Mouse (Mus musculus) urinary bladder, adult 18-20 months (tissue): Measurements from ENCODE around the gene Aarsd1.
"Not testable (repeated sequence)": the region's sequence is repeated elsewhere in the genome, so short reads cannot be mapped to it uniquely, and the experiment has no call there.

ENCODE experiments used
- DNase-seq, 2 experiments: peaks; one replicate each; pipeline ENCODE4 v3.0.0; 2022; ENCODE audit warnings: low spot score in 2 of 2, mixed read lengths in 2 of 2

Aarsd1 gene

DNA sequence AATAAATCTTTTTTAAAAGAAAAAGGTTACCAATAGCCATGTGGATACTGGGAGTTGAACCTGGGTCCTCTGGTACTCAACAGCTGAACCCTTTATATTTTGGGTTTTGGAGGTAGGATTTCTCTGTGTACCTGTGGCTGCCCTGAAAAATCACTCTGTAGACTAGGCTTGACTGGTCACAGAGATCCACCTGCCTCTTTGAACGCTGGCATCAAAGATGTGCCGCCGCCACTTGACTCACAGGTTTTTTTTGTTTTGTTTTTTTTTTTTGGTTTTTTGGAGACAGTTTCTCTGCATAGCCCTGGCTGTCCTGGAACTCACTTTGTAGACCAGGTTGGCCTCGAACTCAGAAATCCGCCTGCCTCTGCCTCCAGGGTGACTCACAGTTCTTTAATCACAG, 30.4 kb upstream of the Aarsd1 start:
- DNase-seq = no peak

GRCm38 (mm10) chr11:101446860-101447259, 29.4 kb upstream of the Aarsd1 start:
- DNase-seq = not testable (repeated sequence)

DNA sequence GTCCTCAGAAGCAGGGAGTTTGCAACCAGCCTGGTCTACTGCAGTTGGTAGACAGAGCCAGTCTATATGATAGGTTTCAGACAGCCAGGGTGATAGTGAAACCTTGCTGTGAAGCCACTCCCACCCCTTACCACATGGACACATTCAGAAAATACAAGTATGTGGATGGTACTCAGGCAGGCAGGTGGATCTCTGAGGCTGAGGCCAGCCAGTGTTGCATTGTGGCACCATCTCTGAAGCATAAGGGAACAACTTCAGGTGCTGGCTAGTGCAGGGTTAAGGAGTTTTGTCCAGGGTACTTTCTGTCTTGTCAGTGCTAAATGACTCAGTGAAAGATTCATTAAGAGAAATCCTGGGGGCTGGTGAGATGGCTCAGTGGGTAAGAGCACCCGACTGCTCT, 28.9 kb upstream of the Aarsd1 start:
- DNase-seq = no peak

DNA sequence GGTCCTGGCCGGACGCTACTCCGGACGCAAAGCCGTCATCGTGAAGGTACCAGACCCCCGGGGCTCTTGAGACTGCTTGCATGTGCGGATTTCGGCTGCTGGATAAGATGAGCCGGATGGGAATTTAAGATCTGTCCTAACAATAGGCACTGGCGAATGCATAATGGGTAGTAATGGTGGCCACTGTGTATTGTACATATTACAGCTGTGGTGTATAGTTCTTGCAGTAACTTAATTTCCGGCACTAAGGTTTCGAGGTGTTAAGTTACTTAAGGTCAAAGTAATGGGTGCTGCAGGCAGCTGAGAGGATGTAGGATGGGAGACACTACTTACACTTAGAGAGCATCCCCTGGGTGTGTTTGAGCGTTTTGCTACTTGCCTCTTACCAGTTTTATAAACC, 25.3 kb upstream of the Aarsd1 start:
- DNase-seq = no peak

DNA sequence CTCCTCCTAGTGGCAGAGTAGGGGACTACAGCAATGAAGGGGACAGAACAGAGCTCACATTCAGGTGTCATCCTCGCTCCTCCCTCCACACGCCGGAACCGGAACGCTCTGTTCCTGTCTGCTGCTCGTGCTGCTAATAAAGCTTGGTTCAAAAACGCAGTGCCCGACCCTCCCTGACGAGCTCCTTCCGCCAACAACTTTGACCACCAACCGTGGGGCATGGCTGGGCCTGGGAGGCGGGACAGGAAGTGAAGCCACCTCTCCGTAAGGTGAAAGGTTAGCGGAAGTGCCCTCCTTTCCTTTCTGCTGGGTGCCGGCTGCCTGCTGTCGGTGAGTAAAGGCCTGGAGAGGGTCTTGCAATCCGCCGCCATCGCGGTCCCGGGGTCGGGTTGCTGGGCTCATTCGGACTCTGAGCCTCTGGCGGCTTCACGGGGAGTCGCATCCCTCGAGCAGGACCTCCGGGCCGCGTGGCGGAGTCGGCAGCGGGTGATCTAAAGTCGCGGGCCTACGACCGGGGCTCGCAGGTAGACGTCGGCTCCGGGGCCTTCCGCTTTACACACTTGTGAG, 24.8 kb upstream of the Aarsd1 start, which contains the start of gene Rpl27:
Gene Rpl27 (plus strand): TSS at position 172 of the 567 bp plus-strand sequence.
- peak; percentile 85 to 97 for DNase-seq

- DNase-seq = not testable (repeated sequence)
Observed at GRCm38 (mm10) chr11:101441450-101442126, 24.2 kb upstream of the Aarsd1 start.

GRCm38 (mm10) chr11:101438006-101438405, 20.6 kb upstream of the Aarsd1 start:
- DNase-seq = not testable (repeated sequence)

DNA sequence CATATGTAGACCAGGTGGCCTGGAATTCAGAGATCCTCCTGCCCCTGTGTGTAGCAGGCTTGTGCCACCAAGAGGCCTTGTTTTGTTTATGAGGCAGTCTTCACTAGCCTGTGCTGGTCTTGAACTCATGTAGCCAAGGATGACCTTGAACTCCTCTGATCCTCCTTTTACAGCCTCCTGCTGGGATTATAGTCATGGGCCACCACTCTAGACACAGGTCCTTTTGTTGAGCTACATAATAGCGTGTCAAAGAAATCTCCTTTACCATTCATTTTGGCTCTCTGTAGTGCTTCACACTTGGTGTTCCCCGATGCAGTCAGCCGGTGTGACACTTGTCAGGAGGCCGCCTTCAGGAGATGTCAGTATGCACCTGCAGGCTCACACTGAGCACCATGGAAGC, 19.5 kb upstream of the Aarsd1 start:
- no peak for DNase-seq

GRCm38 (mm10) chr11:101435831-101436230, 18.4 kb upstream of the Aarsd1 start:
- DNase-seq = no peak

GRCm38 (mm10) chr11:101433396-101433795, 16.0 kb upstream of the Aarsd1 start:
- no peak for DNase-seq

DNA sequence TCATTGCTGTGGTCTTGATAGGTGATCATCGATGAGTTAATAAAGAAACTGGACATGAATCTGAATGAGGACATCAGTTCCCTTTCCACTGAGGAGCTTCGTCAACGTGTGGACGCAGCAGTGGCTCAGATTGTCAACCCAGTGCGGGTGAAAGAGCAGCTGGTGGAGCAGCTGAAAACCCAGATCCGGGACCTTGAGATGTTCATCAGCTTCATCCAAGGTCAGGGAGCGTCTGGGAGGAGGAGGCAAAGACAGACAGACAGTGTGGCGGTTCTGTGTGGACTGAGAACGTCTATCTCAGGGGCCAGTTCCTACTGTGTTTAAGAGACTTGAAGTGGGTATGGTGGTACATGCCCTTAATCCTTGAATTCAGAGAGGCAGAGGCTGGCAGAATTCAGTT, 13.9 kb upstream of the Aarsd1 start:
- DNase-seq = no peak

DNA sequence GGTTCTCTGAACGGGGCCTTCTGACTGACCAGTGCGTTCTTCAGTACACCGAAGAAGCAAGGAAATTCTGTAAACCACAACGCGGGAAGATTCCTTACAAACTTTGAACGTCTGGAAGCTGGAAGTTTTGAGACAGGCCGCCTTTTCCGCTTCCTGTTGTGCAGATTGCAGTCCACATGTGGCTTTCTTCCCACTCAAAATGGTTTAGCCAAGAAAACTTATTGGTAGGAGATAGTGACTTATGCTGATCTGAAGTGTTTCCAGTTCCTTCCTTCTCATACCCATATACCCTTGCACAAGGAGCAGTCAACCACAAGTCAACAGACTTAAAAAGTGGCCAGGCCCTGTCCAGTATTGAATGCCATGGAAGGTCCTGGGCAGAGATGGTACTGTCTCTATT, 8.8 kb upstream of the Aarsd1 start:
- no peak for DNase-seq

GRCm38 (mm10) chr11:101424925-101425813, 7.8 kb upstream of the Aarsd1 start, which contains the start of the genes Rundc1 and Ptges3l:
Gene Rundc1 (plus strand): TSS chr11:101425085.
Gene Ptges3l (minus strand): TSS chr11:101425333.
- DNase-seq = peak; percentile 96 to 98

GRCm38 (mm10) chr11:101424105-101424851, 6.9 kb upstream of the Aarsd1 start, which contains the start of gene Gm27029:
Gene Gm27029 (minus strand): TSS chr11:101424796.
- DNase-seq = no peak

GRCm38 (mm10) chr11:101420148-101420547, 2.7 kb upstream of the Aarsd1 start:
- DNase-seq = no peak

- DNase-seq = no peak
Observed at GRCm38 (mm10) chr11:101419610-101420009, 2.2 kb upstream of the Aarsd1 start.

DNA sequence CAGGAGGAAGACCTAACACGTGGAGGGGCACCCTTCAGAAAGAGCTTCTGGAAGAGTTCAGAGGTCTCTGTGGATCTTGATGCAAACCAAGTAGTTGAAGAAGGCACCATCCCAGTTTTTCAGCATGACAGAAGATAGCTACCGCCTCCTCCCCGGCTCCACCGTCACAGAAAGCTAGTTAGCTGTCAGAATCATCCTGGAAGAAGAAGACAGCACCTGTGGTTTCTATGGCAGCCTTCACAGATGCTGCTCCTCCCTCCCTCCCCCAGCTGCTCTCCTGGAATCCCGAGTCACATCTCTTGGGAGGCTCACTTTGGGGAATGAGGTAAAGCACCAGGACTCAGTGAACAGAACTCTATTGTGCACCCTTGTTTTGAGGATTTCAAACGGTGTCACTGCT, 1.6 kb upstream of the Aarsd1 start:
- DNase-seq = no peak

DNA sequence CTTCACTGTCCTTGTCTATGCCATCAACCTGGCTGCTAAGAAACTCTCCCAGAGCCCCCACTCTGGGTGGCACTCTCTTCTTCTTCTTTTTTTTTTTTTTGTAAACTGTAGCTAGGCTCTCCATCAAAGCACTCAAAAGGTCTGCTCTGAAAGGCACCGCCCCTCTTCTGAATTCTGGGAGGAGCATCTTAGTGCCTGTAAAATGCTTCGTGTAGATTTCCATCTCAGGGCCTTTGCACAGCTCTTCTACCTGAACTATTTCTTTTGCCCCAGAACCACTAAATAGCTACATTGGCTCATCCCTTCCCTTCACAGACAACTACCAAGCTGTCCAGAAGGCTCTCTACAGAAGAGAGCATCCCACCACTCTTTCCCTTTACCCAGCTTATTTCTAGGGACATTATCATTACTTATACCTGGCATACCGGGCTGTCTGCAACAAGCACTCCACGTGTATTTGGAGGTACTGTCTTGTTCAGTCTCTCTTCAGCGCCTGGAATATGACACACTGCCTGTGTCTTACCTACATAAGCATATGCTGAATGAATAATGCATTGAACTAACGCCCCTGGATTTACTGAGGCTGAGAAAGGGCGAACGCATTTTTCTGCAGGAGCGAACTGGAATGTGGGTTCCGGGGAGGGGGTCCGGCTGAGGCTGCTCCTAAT, 848 bp downstream of the Aarsd1 start:
- no peak for DNase-seq

DNA sequence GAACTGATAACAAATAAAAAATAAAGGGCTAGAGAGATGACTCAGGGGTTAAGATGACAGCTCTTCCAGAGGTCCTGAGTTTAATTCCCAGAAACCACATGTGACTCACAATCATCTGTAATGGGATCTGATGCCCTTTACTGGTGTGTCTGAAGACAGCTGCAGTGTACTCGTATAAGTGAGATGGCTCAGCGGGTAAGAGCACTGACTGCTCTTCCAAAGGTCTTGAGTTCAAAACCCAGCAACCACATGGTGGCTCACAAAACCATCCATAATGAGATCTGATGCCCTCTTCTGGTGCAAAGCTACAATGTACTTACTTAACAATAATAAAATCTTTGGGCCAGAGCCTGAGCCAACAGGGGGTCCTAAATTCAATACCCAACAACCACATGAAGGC, 2.1 kb downstream of the Aarsd1 start:
- DNase-seq = no peak

- peak; percentile 41 for DNase-seq
Observed at GRCm38 (mm10) chr11:101395110-101395509, 22.3 kb downstream of the Aarsd1 start.

DNA sequence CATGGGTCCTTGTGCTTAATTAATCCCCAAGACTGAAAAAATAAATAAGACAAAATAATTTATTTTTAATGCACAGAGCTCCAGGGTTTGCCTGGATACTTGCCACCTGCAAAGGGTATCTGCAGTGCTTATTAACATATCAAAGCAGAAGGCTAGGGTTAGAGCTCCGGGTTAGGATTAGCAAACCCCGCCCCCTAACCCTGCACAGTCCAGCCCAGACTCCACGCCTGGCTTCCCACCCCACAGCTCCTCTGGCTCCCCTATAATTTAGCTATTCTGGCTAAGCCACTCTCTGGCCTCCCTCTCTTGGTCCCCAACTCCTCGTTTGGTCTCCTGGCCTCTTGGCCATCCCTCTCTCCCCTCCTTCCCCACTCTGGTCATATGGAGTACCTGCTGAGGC, 35.6 kb downstream of the Aarsd1 start:
- DNase-seq = no peak
